Mouse (Mus musculus) kidney, embryonic 14.5 days (tissue): ENCODE data around the gene Smchd1. TPM values are rescaled to one million over a fixed set of nuclear protein-coding genes. Genes with fewer than 3 reads are reported as not detected.

ENCODE experiments used
- ATAC-seq: fragments of 200-750 bp; cut with Nextera tagmentation; 2 replicates; pipeline ENCODE4 v1.8.0; 2017; ENCODE audit warnings: moderate number of reproducible peaks, mild to moderate bottlenecking, moderate TSS enrichment, moderate library complexity; ENCODE audit not compliant: low FRiP score, low TSS enrichment
- H3K27ac ChIP-seq: fragments of 300-500 bp; sonication (generic); 2 replicates; pipeline ENCODE4 v1.5.1; 2014; ENCODE audit warnings: low read depth, mild to moderate bottlenecking, low read length, moderate library complexity, mixed read lengths
- H3K27me3 ChIP-seq: fragments of 300-500 bp; sonication (generic); 2 replicates; pipeline ENCODE4 v1.6.1; 2014; ENCODE audit warnings: mild to moderate bottlenecking, low read length; ENCODE audit not compliant: control insufficient read depth, insufficient read depth
- H3K36me3 ChIP-seq: fragments of 300-500 bp; sonication (generic); 2 replicates; pipeline ENCODE4 v1.6.1; 2014; ENCODE audit warnings: low read length, mixed read lengths; ENCODE audit not compliant: control insufficient read depth, insufficient read depth
- H3K4me1 ChIP-seq: fragments of 300-500 bp; sonication (generic); 2 replicates; pipeline ENCODE4 v1.6.1; 2014; ENCODE audit warnings: low read length, mixed read lengths; ENCODE audit not compliant: control insufficient read depth, insufficient read depth
- H3K4me2 ChIP-seq: fragments of 300-500 bp; sonication (generic); replicated peaks from 2 replicates; pipeline ENCODE4 v1.6.1; 2014; ENCODE audit warnings: low read depth, mild to moderate bottlenecking, low read length
- H3K4me3 ChIP-seq: fragments of 300-500 bp; sonication (generic); 2 replicates; pipeline ENCODE4 v1.5.1; 2014; ENCODE audit warnings: mild to moderate bottlenecking, low read length
- H3K9ac ChIP-seq: fragments of 300-500 bp; sonication (generic); 2 replicates; pipeline ENCODE4 v1.6.1; 2014; ENCODE audit warnings: low read depth, mild to moderate bottlenecking, low read length, moderate library complexity
- H3K9me3 ChIP-seq: fragments of 300-500 bp; sonication (generic); 2 replicates; pipeline ENCODE4 v1.6.1; 2016; ENCODE audit warnings: low read length; ENCODE audit not compliant: control insufficient read depth
- WGBS: fragments of 180-500 bp; shearing (Covaris S2); extraction: QIAGEN DNeasy Blood & Tissue Kit; methylation state at CpG from one replicate; pipeline ENCODE4 v1.1.7; 2014; 5-methylcytosine and 5-hydroxymethylcytosine counted together
- polyA plus RNA-seq: library from polyadenylated mRNA; unstranded; fragments of >200 nt; fragmentation: Nextera tagmentation; extraction: Ambion mirVana; gene quantifications from 2 replicates; pipeline ENCODE4 v1.2.1, GENCODE M21; 2014

Smchd1 gene
- polyA plus RNA-seq, result 116 and 118 TPM in 2 replicates

DNA sequence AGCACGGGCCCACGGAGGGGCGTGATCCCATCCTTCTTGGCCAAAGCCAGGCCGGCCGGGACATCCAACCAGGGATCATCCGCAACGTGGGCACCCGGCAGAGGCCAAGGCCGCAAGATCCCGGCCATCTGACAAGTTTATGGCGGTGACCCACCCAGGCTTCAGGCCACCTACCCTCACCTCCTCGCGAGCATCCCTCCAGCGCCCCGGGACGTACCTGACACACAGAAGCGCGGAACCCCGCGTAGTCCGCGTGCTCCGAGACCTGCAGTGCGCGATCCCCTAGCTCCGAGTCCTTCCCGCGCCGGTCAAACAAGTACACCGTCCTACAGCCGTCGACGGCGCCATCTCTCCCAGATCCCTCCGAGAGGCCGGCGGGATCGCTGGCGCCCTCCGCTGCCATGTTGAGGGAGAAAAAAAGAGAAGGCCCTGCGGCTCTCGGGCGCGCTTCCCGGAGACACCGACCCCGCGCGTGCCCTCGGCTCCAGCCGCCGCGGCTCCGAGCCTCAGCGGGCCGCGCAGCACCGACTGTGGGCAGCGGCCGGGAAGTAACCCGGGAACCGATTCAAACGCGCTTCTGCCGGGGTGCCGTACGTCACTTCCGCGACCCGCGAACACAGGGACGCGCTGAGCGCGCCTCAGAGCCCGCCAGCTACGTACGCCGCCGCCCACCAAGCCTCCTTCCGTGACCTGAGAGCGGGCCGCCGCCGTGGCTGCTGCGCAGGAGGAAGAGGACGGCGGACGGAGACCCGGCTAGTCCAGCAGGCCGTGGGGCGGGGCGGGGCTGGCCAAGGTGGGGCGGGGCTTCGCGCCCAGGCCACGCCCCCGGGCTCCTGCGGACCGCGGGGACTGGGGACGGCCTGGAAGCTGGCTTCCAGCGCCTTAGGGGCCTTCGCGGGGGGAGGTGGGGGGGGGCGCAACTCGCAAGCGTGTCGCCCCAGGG lies at the start of gene Smchd1:
Gene Smchd1, minus strand, starts transcription at position 582 of the 943 bp plus-strand sequence.
- Histone ChIP-seq H3K36me3 (no peaks in the 10 kb centered on the region), H3K9ac (peak within 1 kb of the TSS; percentile 94), H3K27me3 (no peaks in the 10 kb centered on the region), H3K27ac (peak within 1 kb of the TSS; percentile 99), H3K4me1 (peaks cover 5% of the 10 kb centered on the region; the same call in 1 of the 2 replicates), H3K4me2 (peak within 1 kb of the TSS; percentile 78), H3K9me3 (no peaks in the 10 kb centered on the region), H3K4me3 (peak within 1 kb of the TSS; percentile 91)
- ATAC-seq, result peak; percentile 97
- under 1% methylated on average over 73 of the region's 109 CpGs for WGBS

DNA sequence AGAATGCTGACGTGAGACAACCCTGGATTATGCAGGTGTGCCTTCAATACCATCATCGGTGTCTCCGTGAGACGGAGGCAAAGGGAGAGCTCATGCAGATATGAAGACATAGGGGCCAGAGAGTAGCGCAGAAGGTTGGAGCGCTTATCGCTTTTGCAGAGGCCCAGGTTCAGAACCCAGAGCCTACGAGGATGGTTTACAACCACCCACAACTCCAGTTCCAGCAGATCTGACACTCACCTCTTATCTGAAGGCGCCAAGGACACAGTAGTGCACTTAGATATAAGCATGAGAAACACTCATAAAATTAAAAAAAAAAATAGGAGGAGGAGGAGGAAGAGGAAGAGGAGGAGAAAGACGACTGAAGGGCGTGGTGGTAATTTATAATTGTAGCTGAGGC lies 35.2 kb upstream of the Smchd1 start:
- H3K36me3 ChIP-seq, result peaks cover 80% of the 10 kb centered on the region
- no peaks in the 10 kb centered on the region for H3K9me3 ChIP-seq
- H3K4me2 ChIP-seq, result no peak overlapping the region
- WGBS, result 96% methylated on average over 11 of the region's 11 CpGs
- no peaks in the 10 kb centered on the region for H3K27me3 ChIP-seq
- H3K4me3 ChIP-seq, result no peak overlapping the region
- no peak for ATAC-seq
- H3K9ac ChIP-seq, result no peak overlapping the region
- no peaks in the 10 kb centered on the region for H3K4me1 ChIP-seq
- H3K27ac ChIP-seq, result no peak overlapping the region

GRCm38 (mm10) chr17:71506832-71507231 lies 31.7 kb upstream of the Smchd1 start:
- H3K27ac ChIP-seq, result no peak overlapping the region
- no peaks in the 10 kb centered on the region for H3K9me3 ChIP-seq
- H3K4me2 ChIP-seq, result no peak overlapping the region
- peaks cover 82% of the 10 kb centered on the region for H3K36me3 ChIP-seq
- H3K27me3 ChIP-seq, result no peaks in the 10 kb centered on the region
- no peak for ATAC-seq
- H3K9ac ChIP-seq, result no peak overlapping the region
- H3K4me1 ChIP-seq, result no peaks in the 10 kb centered on the region
- H3K4me3 ChIP-seq, result no peak overlapping the region
- 94% methylated on average over 8 of the region's 8 CpGs for whole genome bisulfite sequencing

DNA sequence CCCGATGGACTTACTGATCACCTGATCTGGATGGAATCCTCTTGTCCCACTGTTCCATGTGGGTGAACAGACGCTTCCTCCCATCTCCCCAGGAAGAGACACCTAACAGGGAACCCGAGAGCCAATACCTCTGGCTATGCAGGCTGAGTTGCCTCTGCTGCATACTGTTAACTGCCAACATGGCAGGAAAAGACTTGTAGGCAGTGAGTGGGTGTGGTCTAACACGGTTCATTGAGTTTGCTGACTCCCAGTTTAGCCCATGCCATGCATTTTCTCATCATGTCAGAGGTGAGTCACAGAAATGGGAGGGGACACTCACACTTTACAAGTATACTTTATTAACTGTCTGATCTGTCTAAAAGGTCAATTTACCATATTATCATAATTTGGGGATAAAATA lies 20.6 kb upstream of the Smchd1 start:
- 85% methylated on average over 4 of the region's 4 CpGs for WGBS
- no peaks in the 10 kb centered on the region for H3K27me3 ChIP-seq
- no peak overlapping the region for H3K9ac ChIP-seq
- no peaks in the 10 kb centered on the region for H3K4me1 ChIP-seq
- no peak overlapping the region for H3K27ac ChIP-seq
- no peaks in the 10 kb centered on the region for H3K9me3 ChIP-seq
- H3K4me3 ChIP-seq, result no peak overlapping the region
- no peak overlapping the region for H3K4me2 ChIP-seq
- H3K36me3 ChIP-seq, result peaks cover 58% of the 10 kb centered on the region
- no peak for ATAC-seq

- 27% methylated on average over 4 of the region's 4 CpGs for WGBS
- Histone ChIP-seq H3K36me3 (peaks cover 16% of the 10 kb centered on the region), H3K4me2 (no peak overlapping the region), H3K9me3 (no peaks in the 10 kb centered on the region), H3K27me3 (no peaks in the 10 kb centered on the region), H3K4me1 (0 out of 2 replicates have a peak, but pooled peaks cover 5% of the 10 kb centered on the region), H3K9ac (no peak overlapping the region), H3K27ac (0 out of 2 replicates have a peak overlapping the region, but pooled peaks have one; percentile 32), H3K4me3 (no peak overlapping the region)
- ATAC-seq, result no peak
Measured at GRCm38 (mm10) chr17:71491332-71491686, 16.2 kb upstream of the Smchd1 start.

GRCm38 (mm10) chr17:71490666-71491331 lies 15.7 kb upstream of the Smchd1 start:
- Histone ChIP-seq H3K27ac (0 out of 2 replicates have a peak overlapping the region, but pooled peaks have one; percentile 32), H3K9me3 (no peaks in the 10 kb centered on the region), H3K36me3 (peaks cover 10% of the 10 kb centered on the region), H3K4me1 (peaks cover 10% of the 10 kb centered on the region), H3K4me2 (no peak overlapping the region), H3K9ac (no peak overlapping the region), H3K4me3 (no peak overlapping the region), H3K27me3 (no peaks in the 10 kb centered on the region)
- 72% methylated on average over 9 of the region's 9 CpGs for WGBS
- no peak for ATAC-seq

DNA sequence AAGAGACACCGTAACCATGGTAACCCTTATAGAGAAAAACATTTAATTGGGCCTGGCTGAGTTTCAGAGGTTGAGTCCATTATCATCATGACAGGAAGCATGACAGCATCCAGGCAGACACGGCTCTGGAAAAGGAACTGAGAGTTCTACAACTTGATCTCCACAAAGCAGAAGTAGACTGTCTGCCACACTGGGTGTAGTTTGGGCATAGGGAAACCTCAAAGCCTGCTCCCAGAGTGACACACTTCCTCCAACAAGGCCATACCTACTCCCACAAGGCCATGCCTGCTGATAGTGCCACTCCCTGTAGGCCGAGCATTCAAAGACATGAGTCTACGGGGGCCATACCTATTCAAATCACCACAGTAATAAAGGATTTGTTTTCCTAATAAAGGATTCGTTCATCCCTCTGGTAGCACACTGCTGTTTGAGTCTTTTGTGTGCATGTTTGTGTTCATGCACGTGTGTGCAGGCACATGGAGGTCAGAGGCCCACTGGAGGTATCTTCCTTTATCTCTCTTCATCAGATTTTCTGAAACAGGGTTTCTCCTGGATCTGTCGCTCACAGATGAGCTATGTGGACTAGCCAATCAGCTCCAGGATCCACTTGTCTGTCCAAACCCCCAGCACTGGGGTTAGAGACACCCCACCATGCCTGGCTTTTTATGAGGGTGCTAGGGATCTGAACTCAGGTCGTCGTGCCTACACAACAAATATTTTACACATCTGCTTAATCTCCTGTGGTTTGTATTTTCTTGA lies 14.7 kb upstream of the Smchd1 start:
- no peak overlapping the region for H3K4me2 ChIP-seq
- ATAC-seq, result no peak
- no peaks in the 10 kb centered on the region for H3K27me3 ChIP-seq
- peaks cover 2% of the 10 kb centered on the region; the same call in 1 of the 2 replicates for H3K36me3 ChIP-seq
- no peak overlapping the region for H3K9ac ChIP-seq
- no peak overlapping the region for H3K4me3 ChIP-seq
- no peaks in the 10 kb centered on the region for H3K9me3 ChIP-seq
- H3K4me1 ChIP-seq, result peaks cover 16% of the 10 kb centered on the region
- WGBS, result 87% methylated on average over 9 of the region's 9 CpGs
- H3K27ac ChIP-seq, result no peak overlapping the region

- no peak overlapping the region for H3K4me3 ChIP-seq
Measured at GRCm38 (mm10) chr17:71486231-71486851, 11.2 kb upstream of the Smchd1 start.

More at GRCm38 (mm10) chr17:71486231-71486851, 11.2 kb upstream of the Smchd1 start:
- Histone ChIP-seq H3K27ac (peak overlapping the region; percentile 49), H3K36me3 (no peaks in the 10 kb centered on the region), H3K4me2 (peak overlapping the region; percentile 34), H3K9ac (peak overlapping the region; percentile 19; the same call in 1 of the 2 replicates), H3K27me3 (no peaks in the 10 kb centered on the region), H3K9me3 (no peaks in the 10 kb centered on the region), H3K4me1 (peaks cover 16% of the 10 kb centered on the region)
- whole genome bisulfite sequencing, result under 1% methylated on average over 8 of the region's 8 CpGs
- peak; percentile 50; the same call in 1 of the 2 replicates for ATAC-seq
